In genomic region chr4:138407479-138408194, GRCm38 (mm10) we compare ENCODE assay signal across 13 mouse cellular contexts. TPM values are rescaled to one million over a fixed set of nuclear protein-coding genes. Genes with fewer than 3 reads are reported as not detected.
DNase-seq lines count a peak whose midpoint lies in the region; ATAC-seq lines count a peak whose summit lies in the region.
"Had no signal": no experiment of that assay in that cellular context is flagged by ENCODE, and none has a peak within 500 bp of the region (broad histone marks: within the 10 kb centered on the region; RNA-seq: fewer than 3 reads in every experiment).

No protein-coding gene starts in this region.

- intact Hi-C loops in heart, postnatal 10 days (cut with DNase I): no loop called here

- DNase-seq in heart, postnatal 10 days: peak; percentile 39 to 51
- peak; percentile 18 to 20 for DNase-seq in urinary bladder, postnatal 36 days (ENCODE audit: low spot score in 2 of 2)
- no peak for DNase-seq in urinary bladder, postnatal 10 days (ENCODE audit: low spot score)
- DNase-seq in Muller cell, postnatal 12 days (ENCODE audit: inconsistent ontology term): no peak
- DNase-seq in right cerebral cortex, postnatal 14 days: no peak
- DNase-seq: cerebellum, adult 9-10 months; layer of hippocampus, postnatal 36 days had no signal

- no peak overlapping the region for H3K4me2 ChIP-seq in heart, embryonic 11.5 days
- H3K4me2 ChIP-seq: embryonic facial prominence, embryonic 15.5 days; liver, embryonic 12.5 days had no signal

- H3K4me1 ChIP-seq in heart, embryonic 11.5 days (ENCODE audit: control insufficient read depth, insufficient read depth, low read length): no peaks in the 10 kb centered on the region
- H3K4me1 ChIP-seq: embryonic facial prominence, embryonic 15.5 days; liver, embryonic 12.5 days had no signal

- no peak overlapping the region for H3K4me3 ChIP-seq in heart, embryonic 11.5 days (ENCODE audit: low read depth, low read length)
- H3K4me3 ChIP-seq: embryonic facial prominence, embryonic 15.5 days; liver, embryonic 12.5 days had no signal

- peaks cover 13% of the 10 kb centered on the region; the same call in 1 of the 2 replicates for H3K27me3 ChIP-seq in heart, embryonic 11.5 days (ENCODE audit: control insufficient read depth, insufficient read depth, low read length)

- no peaks in the 10 kb centered on the region for H3K36me3 ChIP-seq in heart, embryonic 11.5 days (ENCODE audit: control insufficient read depth, insufficient read depth, low read length)
- H3K36me3 ChIP-seq: embryonic facial prominence, embryonic 15.5 days; liver, embryonic 12.5 days had no signal

- 66% methylated on average over 12 of the region's 13 CpGs for WGBS in heart, embryonic 11.5 days (ENCODE audit: insufficient replicate concordance)

- no peaks in the 10 kb centered on the region for H3K9me3 ChIP-seq in heart, embryonic 11.5 days (replicated peaks; ENCODE audit: control insufficient read depth, low read length)
- H3K9me3 ChIP-seq: embryonic facial prominence, embryonic 15.5 days; liver, embryonic 12.5 days had no signal

- H3K9ac ChIP-seq in heart, embryonic 11.5 days (ENCODE audit: low read depth, low read length): no peak overlapping the region
- H3K9ac ChIP-seq: embryonic facial prominence, embryonic 15.5 days; liver, embryonic 12.5 days had no signal

- H3K27ac ChIP-seq in heart, embryonic 11.5 days (ENCODE audit: low read depth, low read length): no peak overlapping the region
- H3K27ac ChIP-seq: embryonic facial prominence, embryonic 15.5 days; liver, embryonic 12.5 days had no signal

- no peak for ATAC-seq in heart, embryonic 11.5 days (replicated peaks; ENCODE audit: insufficient number of reproducible peaks, low FRiP score, low TSS enrichment)
- peak; percentile 80 to 95 for ATAC-seq in hematopoietic stem cell, adult 5-6 weeks (replicated peaks in 1 of 2; ENCODE audit: insufficient read depth in 1 of 2, low FRiP score in 2 of 2, low TSS enrichment in 1 of 2, low read depth in 1 of 2, poor library complexity in 2 of 2, severe bottlenecking in 2 of 2)
- ATAC-seq in erythroblast, adult 5-6 weeks (replicated peaks; ENCODE audit: low FRiP score, poor library complexity, severe bottlenecking): no peak
- ATAC-seq: liver, embryonic 12.5 days had no signal

RNA-seq across cellular contexts. Expression of gene Fam43b, which starts 11.3 kb away (rescaled TPM):
- total RNA-seq in heart, postnatal 10 days (2021): not detected
- 0.07 TPM in 1 of 2 replicates, not detected in the other for polyA plus RNA-seq in heart, embryonic 11.5 days (2014; fragmentation: Nextera tagmentation; extraction: Ambion mirVana)
- 0.45 TPM in 1 of 2 replicates, not detected in the other for total RNA-seq in hematopoietic stem cell, adult 5-6 weeks (2017)
- total RNA-seq in erythroblast, adult 5-6 weeks (2015; ENCODE audit: low replicate concordance): not detected in 2 replicates
- total RNA-seq in erythroblast, adult 5-6 weeks (2017; ENCODE audit: low replicate concordance): not detected in 2 replicates
- polyA plus RNA-seq: hindbrain, embryonic 11.5 days; liver, embryonic 12.5 days had no signal

RNA-seq across cellular contexts. Expression of gene Mul1, which starts 26.8 kb away (rescaled TPM):
- 10 to 100 TPM; 70.6 to 72.2 TPM for total RNA-seq in heart, postnatal 10 days (2021)
- polyA plus RNA-seq in heart, embryonic 11.5 days (2014; fragmentation: Nextera tagmentation; extraction: Ambion mirVana): 16.1 and 18.2 TPM in 2 replicates
- 6.3 and 10.1 TPM in 2 replicates for total RNA-seq in hematopoietic stem cell, adult 5-6 weeks (2017)
- total RNA-seq in erythroblast, adult 5-6 weeks (2015; ENCODE audit: low replicate concordance): 3.7 and 4.2 TPM in 2 replicates
- total RNA-seq in erythroblast, adult 5-6 weeks (2017; ENCODE audit: low replicate concordance): 2.0 and 3.8 TPM in 2 replicates

RNA-seq across cellular contexts. Expression of gene Cda, which starts 39.8 kb away (rescaled TPM):
- 1 to 10 TPM; 4.5 to 6.7 TPM for total RNA-seq in heart, postnatal 10 days (2021)
- polyA plus RNA-seq in heart, embryonic 11.5 days (2014; fragmentation: Nextera tagmentation; extraction: Ambion mirVana): 6.9 and 7.6 TPM in 2 replicates
- total RNA-seq in hematopoietic stem cell, adult 5-6 weeks (2017): not detected in 2 replicates
- not detected in 2 replicates for total RNA-seq in erythroblast, adult 5-6 weeks (2015; ENCODE audit: low replicate concordance)
- not detected in 2 replicates for total RNA-seq in erythroblast, adult 5-6 weeks (2017; ENCODE audit: low replicate concordance)

RNA-seq across cellular contexts. Expression of gene Camk2n1, which starts 46.5 kb away (rescaled TPM):
- 10 to 100 TPM in 1 of 2 experiments, 1 to 10 TPM in 1; 9.8 to 10.1 TPM for total RNA-seq in heart, postnatal 10 days (2021)
- polyA plus RNA-seq in heart, embryonic 11.5 days (2014; fragmentation: Nextera tagmentation; extraction: Ambion mirVana): 1.2 and 1.4 TPM in 2 replicates
- 0.13 and 0.60 TPM in 2 replicates for total RNA-seq in hematopoietic stem cell, adult 5-6 weeks (2017)
- total RNA-seq in erythroblast, adult 5-6 weeks (2015; ENCODE audit: low replicate concordance): not detected in 2 replicates
- not detected in 2 replicates for total RNA-seq in erythroblast, adult 5-6 weeks (2017; ENCODE audit: low replicate concordance)

Comparison
In these comparisons a context has a peak if more than half of its experiments do, and no peak if none do; other contexts are left out.
1. DNase-seq: peak in heart, postnatal 10 days (2 of 2) and urinary bladder, postnatal 36 days (2 of 2); none in urinary bladder, postnatal 10 days (single experiment), Muller cell, postnatal 12 days (single experiment) and right cerebral cortex, postnatal 14 days (single experiment).
2. ATAC-seq: peak in hematopoietic stem cell, adult 5-6 weeks (2 of 2); none in heart, embryonic 11.5 days (single experiment) and erythroblast, adult 5-6 weeks (single experiment).